Mouse (Mus musculus) stomach, embryonic 15.5 days (tissue): ENCODE results near the gene Atg16l2. TPM values are rescaled to one million over a fixed set of nuclear protein-coding genes. Genes with fewer than 3 reads are reported as not detected.

Experiments used
- ATAC-seq: fragments of 200-750 bp; cut with Nextera tagmentation; 2 replicates; pipeline ENCODE4 v1.8.0; 2017; ENCODE audit warnings: low read depth, moderate number of reproducible peaks, moderate TSS enrichment; ENCODE audit not compliant: insufficient read depth, low FRiP score
- H3K27ac ChIP-seq: fragments of 300-500 bp; sonication (generic); 2 replicates; pipeline ENCODE4 v1.5.1; 2015; ENCODE audit warnings: mild to moderate bottlenecking, inconsistent platforms
- H3K27me3 ChIP-seq: fragments of 300-500 bp; sonication (generic); replicated peaks from 2 replicates; pipeline ENCODE4 v1.6.1; 2015; ENCODE audit warnings: inconsistent platforms
- H3K36me3 ChIP-seq: fragments of 300-500 bp; sonication (generic); 2 replicates; pipeline ENCODE4 v1.6.1; 2015; ENCODE audit warnings: inconsistent platforms
- H3K4me1 ChIP-seq: fragments of 300-500 bp; sonication (generic); 2 replicates; pipeline ENCODE4 v1.6.1; 2015; ENCODE audit warnings: inconsistent platforms
- H3K4me2 ChIP-seq: fragments of 300-500 bp; sonication (generic); 2 replicates; pipeline ENCODE4 v1.6.1; 2015; ENCODE audit warnings: mild to moderate bottlenecking, inconsistent platforms
- H3K4me3 ChIP-seq: fragments of 300-500 bp; sonication (generic); replicated peaks from 2 replicates; pipeline ENCODE4 v1.5.1; 2015; ENCODE audit warnings: inconsistent platforms
- H3K9ac ChIP-seq: fragments of 300-500 bp; sonication (generic); 2 replicates; pipeline ENCODE4 v1.6.1; 2015; ENCODE audit warnings: inconsistent platforms
- H3K9me3 ChIP-seq: fragments of 300-500 bp; sonication (generic); 2 replicates; pipeline ENCODE4 v1.6.1; 2016; ENCODE audit warnings: inconsistent platforms
- WGBS: fragments of 180-500 bp; shearing (Covaris S2); methylation state at CpG from one replicate; pipeline ENCODE4 v1.1.7; 2015; 5-methylcytosine and 5-hydroxymethylcytosine counted together
- polyA plus RNA-seq: library from polyadenylated mRNA; unstranded; fragments of >200 nt; fragmentation: Nextera tagmentation; extraction: Ambion mirVana; gene quantifications from 2 replicates; pipeline ENCODE4 v1.2.1, GENCODE M21; 2015

Atg16l2 gene
- polyA plus RNA-seq, 1 experiment from 2014 or later = 16.2 TPM

GRCm38 (mm10) chr7:101291211-101291610, 10.8 kb downstream of the Atg16l2 start:
- ATAC-seq = no peak
- no peak overlapping the region for H3K4me2 ChIP-seq
- H3K4me1 ChIP-seq = 0 out of 2 replicates have a peak, but pooled peaks cover 1% of the 10 kb centered on the region
- H3K9ac ChIP-seq = no peak overlapping the region
- 87% methylated on average over 5 of the region's 5 CpGs for WGBS
- no peak overlapping the region for H3K27ac ChIP-seq
- H3K4me3 ChIP-seq = no peak overlapping the region
- no peaks in the 10 kb centered on the region for H3K9me3 ChIP-seq
- no peaks in the 10 kb centered on the region for H3K27me3 ChIP-seq
- H3K36me3 ChIP-seq = no peaks in the 10 kb centered on the region

GRCm38 (mm10) chr7:101290401-101290800, 11.7 kb downstream of the Atg16l2 start:
- Histone ChIP-seq H3K4me3 (no peak overlapping the region), H3K36me3 (0 out of 2 replicates have a peak, but pooled peaks cover 4% of the 10 kb centered on the region), H3K27me3 (no peaks in the 10 kb centered on the region), H3K27ac (no peak overlapping the region), H3K9ac (no peak overlapping the region), H3K9me3 (no peaks in the 10 kb centered on the region), H3K4me1 (no peaks in the 10 kb centered on the region), H3K4me2 (no peak overlapping the region)
- WGBS = 89% methylated on average over 10 of the region's 10 CpGs
- no peak for ATAC-seq

GRCm38 (mm10) chr7:101288436-101288835, 13.6 kb downstream of the Atg16l2 start:
- H3K4me3 ChIP-seq = no peak overlapping the region
- no peaks in the 10 kb centered on the region for H3K4me1 ChIP-seq
- H3K27me3 ChIP-seq = no peaks in the 10 kb centered on the region
- no peak overlapping the region for H3K9ac ChIP-seq
- no peaks in the 10 kb centered on the region for H3K9me3 ChIP-seq
- H3K4me2 ChIP-seq = no peak overlapping the region
- H3K36me3 ChIP-seq = peaks cover 7% of the 10 kb centered on the region
- WGBS = 39% methylated on average over 4 of the region's 4 CpGs
- no peak overlapping the region for H3K27ac ChIP-seq
- ATAC-seq = no peak

- Histone ChIP-seq H3K27me3 (no peaks in the 10 kb centered on the region), H3K36me3 (peaks cover 12% of the 10 kb centered on the region), H3K27ac (no peak overlapping the region), H3K4me3 (no peak overlapping the region), H3K9me3 (no peaks in the 10 kb centered on the region), H3K4me1 (no peaks in the 10 kb centered on the region), H3K9ac (no peak overlapping the region), H3K4me2 (no peak overlapping the region)
- no peak for ATAC-seq
- 79% methylated on average over 2 of the region's 2 CpGs for WGBS
Observed at GRCm38 (mm10) chr7:101287820-101288219, 14.2 kb downstream of the Atg16l2 start.

- ATAC-seq = no peak
- 81% methylated on average over 4 of the region's 4 CpGs for WGBS
- H3K27ac ChIP-seq = no peak overlapping the region
Observed at GRCm38 (mm10) chr7:101286891-101287290, 15.2 kb downstream of the Atg16l2 start.

GRCm38 (mm10) chr7:101284504-101284903, 17.5 kb downstream of the Atg16l2 start:
- Histone ChIP-seq H3K27me3 (no peaks in the 10 kb centered on the region), H3K36me3 (peaks cover 19% of the 10 kb centered on the region), H3K9ac (no peak overlapping the region), H3K9me3 (no peaks in the 10 kb centered on the region), H3K4me2 (no peak overlapping the region), H3K4me1 (no peaks in the 10 kb centered on the region), H3K27ac (no peak overlapping the region), H3K4me3 (no peak overlapping the region)
- WGBS = 87% methylated on average over 1 of the region's 1 CpGs
- no peak for ATAC-seq

More at GRCm38 (mm10) chr7:101286891-101287290, 15.2 kb downstream of the Atg16l2 start:
- Histone ChIP-seq H3K9ac (no peak overlapping the region), H3K4me3 (no peak overlapping the region), H3K4me1 (no peaks in the 10 kb centered on the region), H3K9me3 (no peaks in the 10 kb centered on the region), H3K36me3 (peaks cover 17% of the 10 kb centered on the region), H3K27me3 (no peaks in the 10 kb centered on the region), H3K4me2 (no peak overlapping the region)

GRCm38 (mm10) chr7:101282721-101283120, 19.3 kb downstream of the Atg16l2 start:
- ATAC-seq = no peak

GRCm38 (mm10) chr7:101272466-101273160, 29.4 kb downstream of the Atg16l2 start:
- Histone ChIP-seq H3K36me3 (peaks cover 9% of the 10 kb centered on the region), H3K4me2 (no peak overlapping the region), H3K4me1 (no peaks in the 10 kb centered on the region), H3K9me3 (no peaks in the 10 kb centered on the region), H3K9ac (no peak overlapping the region), H3K4me3 (no peak overlapping the region), H3K27me3 (no peaks in the 10 kb centered on the region), H3K27ac (no peak overlapping the region)
- 83% methylated on average over 8 of the region's 8 CpGs for WGBS
- ATAC-seq = no peak

More at GRCm38 (mm10) chr7:101282721-101283120, 19.3 kb downstream of the Atg16l2 start:
- Histone ChIP-seq H3K4me3 (no peak overlapping the region), H3K9ac (no peak overlapping the region), H3K9me3 (no peaks in the 10 kb centered on the region), H3K36me3 (peaks cover 29% of the 10 kb centered on the region), H3K4me1 (no peaks in the 10 kb centered on the region), H3K27me3 (no peaks in the 10 kb centered on the region), H3K4me2 (no peak overlapping the region), H3K27ac (no peak overlapping the region)
- WGBS = 92% methylated on average over 3 of the region's 3 CpGs

- no peak overlapping the region for H3K9ac ChIP-seq
- WGBS = 78% methylated on average over 1 of the region's 1 CpGs
- ATAC-seq = no peak; the same call in 1 of the 2 replicates
- peaks cover 3% of the 10 kb centered on the region; the same call in 1 of the 2 replicates for H3K36me3 ChIP-seq
- no peaks in the 10 kb centered on the region for H3K9me3 ChIP-seq
- H3K27ac ChIP-seq = no peak overlapping the region
- H3K4me3 ChIP-seq = no peak overlapping the region
- no peaks in the 10 kb centered on the region for H3K27me3 ChIP-seq
- no peaks in the 10 kb centered on the region for H3K4me1 ChIP-seq
- H3K4me2 ChIP-seq = no peak overlapping the region
Observed at GRCm38 (mm10) chr7:101271602-101272001, 30.4 kb downstream of the Atg16l2 start.

- Histone ChIP-seq H3K4me2 (no peak overlapping the region), H3K36me3 (no peaks in the 10 kb centered on the region), H3K4me1 (no peaks in the 10 kb centered on the region), H3K4me3 (no peak overlapping the region), H3K27ac (peak overlapping the region; percentile 36), H3K9ac (no peak overlapping the region), H3K9me3 (no peaks in the 10 kb centered on the region), H3K27me3 (no peaks in the 10 kb centered on the region)
- no peak for ATAC-seq
- WGBS = 46% methylated on average over 3 of the region's 3 CpGs
Observed at GRCm38 (mm10) chr7:101267457-101268259, 34.4 kb downstream of the Atg16l2 start.

GRCm38 (mm10) chr7:101263511-101263910, 38.5 kb downstream of the Atg16l2 start:
- Histone ChIP-seq H3K36me3 (peaks cover 14% of the 10 kb centered on the region), H3K4me3 (no peak overlapping the region), H3K9ac (no peak overlapping the region), H3K9me3 (no peaks in the 10 kb centered on the region), H3K4me1 (no peaks in the 10 kb centered on the region), H3K27ac (no peak overlapping the region), H3K27me3 (no peaks in the 10 kb centered on the region), H3K4me2 (no peak overlapping the region)
- ATAC-seq = no peak

GRCm38 (mm10) chr7:101261941-101262546, 40.0 kb downstream of the Atg16l2 start:
- H3K36me3 ChIP-seq = peaks cover 14% of the 10 kb centered on the region

More at GRCm38 (mm10) chr7:101261941-101262546, 40.0 kb downstream of the Atg16l2 start:
- Histone ChIP-seq H3K9me3 (no peaks in the 10 kb centered on the region), H3K9ac (no peak overlapping the region), H3K4me1 (no peaks in the 10 kb centered on the region), H3K4me2 (no peak overlapping the region), H3K27ac (no peak overlapping the region), H3K4me3 (no peak overlapping the region), H3K27me3 (no peaks in the 10 kb centered on the region)
- no peak for ATAC-seq
- 76% methylated on average over 4 of the region's 4 CpGs for WGBS
